Mouse (Mus musculus): ENCODE measurements around the gene Tmem11. TPM values are rescaled to one million over a fixed set of nuclear protein-coding genes. Genes with fewer than 3 reads are reported as not detected.

Gene Tmem11
- total RNA-seq, 1 experiment: 50.0 TPM

DNA sequence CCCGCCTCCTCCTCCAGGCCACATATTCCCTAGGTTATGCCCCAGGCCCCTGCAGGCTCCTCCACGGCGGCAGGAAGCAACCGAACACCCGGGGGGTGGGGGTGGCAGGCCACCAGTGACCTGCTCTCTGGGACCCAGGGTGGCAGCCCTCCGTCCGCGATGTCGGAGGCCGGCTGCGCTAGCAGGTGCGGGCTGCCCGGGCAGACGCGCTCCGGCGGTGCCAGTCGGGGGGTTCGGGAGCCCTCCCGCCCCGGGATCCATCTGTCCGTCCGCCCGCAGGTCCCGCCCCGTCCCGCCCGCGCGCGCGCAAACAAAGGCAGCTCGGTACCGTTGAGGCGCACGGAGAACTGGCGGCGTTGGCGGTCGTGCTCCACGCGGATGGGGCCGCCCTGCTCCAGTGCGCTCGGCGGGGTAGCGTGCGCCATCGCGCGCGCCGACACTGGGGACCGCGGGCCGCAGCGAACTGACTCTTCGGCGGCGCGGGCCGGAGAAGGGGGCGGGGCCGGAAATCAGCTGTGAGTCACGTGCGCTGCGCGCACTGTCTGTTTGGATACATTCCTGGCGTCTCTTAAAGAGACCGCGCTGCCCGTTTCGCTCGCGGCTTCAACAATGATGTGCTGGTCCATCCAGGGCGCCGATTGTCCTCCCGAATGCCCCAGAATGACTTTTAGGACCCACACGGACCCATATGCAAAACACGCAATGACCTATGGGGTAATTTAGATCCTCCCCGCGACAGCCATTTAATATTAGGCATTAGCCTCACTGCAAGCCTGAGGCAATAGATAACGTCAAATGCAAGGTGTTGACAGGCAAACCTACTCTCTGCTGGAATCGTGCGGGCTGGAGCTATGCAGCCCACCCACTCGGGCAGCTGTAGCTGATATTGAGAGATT, 34.5 kb upstream of the Tmem11 start:
- Histone ChIP-seq H3K36me3 (ENCODE audit: control insufficient read depth, insufficient read depth, low read length, poor library complexity, severe bottlenecking) (0 out of 2 replicates have a peak, but pooled peaks cover 2% of the 10 kb centered on the region), H3K4me1 (ENCODE audit: control insufficient read depth in 2 of 2, insufficient read depth in 2 of 2, low read length in 2 of 2, poor library complexity in 1 of 2) (peaks cover 11 to 35% of the 10 kb centered on the region in 2 experiments), H3K9ac (ENCODE audit: insufficient read depth, low read depth, low read length, poor library complexity, severe bottlenecking) (peak overlapping the region; percentile 87), H3K4me3 (ENCODE audit: insufficient read depth in 1 of 2, low read depth in 1 of 2, low read length in 2 of 2, poor library complexity in 1 of 2, severe bottlenecking in 1 of 2) (peak overlapping the region; percentile 87 to 90), H3K27ac (ENCODE audit: insufficient read depth, low read depth, low read length, poor library complexity, severe bottlenecking) (0 out of 2 replicates have a peak overlapping the region, but pooled peaks have one; percentile 9), H3K9me3 (ENCODE audit: control insufficient read depth, insufficient read depth, low read depth, low read length) (no peaks in the 10 kb centered on the region)
- DNase-seq (ENCODE audit: low read depth, low spot score): peak; percentile 74
- in situ Hi-C loops (cut with MboI; ENCODE audit: low sequenced_read_pairs in 2 of 2, unreplicated experiment in 2 of 2): no loop called here
- no peak for TF ChIP-seq CHD2 (IDR thresholded peaks at IDR 0.05; ENCODE audit: low read depth, low read length)
- peak; percentile 68; the same call in 1 of the 2 replicates for TF ChIP-seq HCFC1 (IDR thresholded peaks at IDR 0.05; ENCODE audit: borderline replicate concordance, insufficient read depth, low read length)

- in situ Hi-C loops (cut with MboI; ENCODE audit: low sequenced_read_pairs in 2 of 2, unreplicated experiment in 2 of 2): no loop called here
- H3K36me3 ChIP-seq (ENCODE audit: control insufficient read depth, insufficient read depth, low read length, poor library complexity, severe bottlenecking): 0 out of 2 replicates have a peak, but pooled peaks cover 2% of the 10 kb centered on the region
- peak overlapping the region; percentile 87 for H3K9ac ChIP-seq (ENCODE audit: insufficient read depth, low read depth, low read length, poor library complexity, severe bottlenecking)
- TF ChIP-seq HCFC1 (IDR thresholded peaks at IDR 0.05; ENCODE audit: borderline replicate concordance, insufficient read depth, low read length) (no peak), ZNF384 (IDR thresholded peaks at IDR 0.05; ENCODE audit: low read depth, low read length) (no peak), CHD2 (IDR thresholded peaks at IDR 0.05; ENCODE audit: low read depth, low read length) (no peak), MAFK (IDR thresholded peaks at IDR 0.05; ENCODE audit: insufficient read depth, low read depth, low read length) (no peak), ZC3H11A (IDR thresholded peaks at IDR 0.05; ENCODE audit: borderline replicate concordance, low read depth, low read length) (no peak)
- DNase-seq (ENCODE audit: low read depth, low spot score): no peak
- no peaks in the 10 kb centered on the region for H3K9me3 ChIP-seq (ENCODE audit: control insufficient read depth, insufficient read depth, low read depth, low read length)
- peaks cover 8 to 30% of the 10 kb centered on the region in 2 experiments for H3K4me1 ChIP-seq (ENCODE audit: control insufficient read depth in 2 of 2, insufficient read depth in 2 of 2, low read length in 2 of 2, poor library complexity in 1 of 2)
- no peak overlapping the region for H3K27ac ChIP-seq (ENCODE audit: insufficient read depth, low read depth, low read length, poor library complexity, severe bottlenecking)
- peak overlapping the region; percentile 87 to 90 for H3K4me3 ChIP-seq (ENCODE audit: insufficient read depth in 1 of 2, low read depth in 1 of 2, low read length in 2 of 2, poor library complexity in 1 of 2, severe bottlenecking in 1 of 2)
Observed at GRCm38 (mm10) chr11:60912525-60912973, 33.5 kb upstream of the Tmem11 start.

DNA sequence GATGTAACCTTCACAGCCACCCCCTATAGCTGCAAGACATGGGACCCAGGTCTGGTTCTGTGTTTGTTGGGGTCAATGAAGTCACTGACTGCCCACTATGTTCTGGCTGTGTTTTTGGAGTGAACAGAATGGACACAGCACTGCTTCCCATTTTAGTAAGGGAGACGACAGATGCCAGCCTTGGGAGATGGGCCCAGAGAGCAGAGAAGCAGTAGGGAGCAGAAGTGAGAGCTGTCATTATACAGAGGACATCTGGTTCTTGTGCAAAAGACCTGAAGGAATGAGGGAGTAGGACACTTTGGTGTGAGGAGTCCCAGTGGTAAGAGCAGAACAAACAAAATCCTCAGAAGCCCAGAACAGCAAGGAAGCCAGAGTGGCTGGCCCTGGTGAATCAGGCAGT, 30.6 kb upstream of the Tmem11 start:
- Histone ChIP-seq H3K36me3 (ENCODE audit: control insufficient read depth, insufficient read depth, low read length, poor library complexity, severe bottlenecking) (peaks cover 22% of the 10 kb centered on the region), H3K9ac (ENCODE audit: insufficient read depth, low read depth, low read length, poor library complexity, severe bottlenecking) (no peak overlapping the region), H3K9me3 (ENCODE audit: control insufficient read depth, insufficient read depth, low read depth, low read length) (no peaks in the 10 kb centered on the region), H3K4me1 (ENCODE audit: control insufficient read depth in 2 of 2, insufficient read depth in 2 of 2, low read length in 2 of 2, poor library complexity in 1 of 2) (peaks cover 1 to 12% of the 10 kb centered on the region in 2 experiments; a peak in 3 of 4 replicates), H3K4me3 (ENCODE audit: insufficient read depth in 1 of 2, low read depth in 1 of 2, low read length in 2 of 2, poor library complexity in 1 of 2, severe bottlenecking in 1 of 2) (no peak overlapping the region), H3K27ac (ENCODE audit: insufficient read depth, low read depth, low read length, poor library complexity, severe bottlenecking) (no peak overlapping the region)
- no peak for DNase-seq (ENCODE audit: low read depth, low spot score)
- in situ Hi-C loops (cut with MboI; ENCODE audit: low sequenced_read_pairs in 2 of 2, unreplicated experiment in 2 of 2): no loop called here
- TF ChIP-seq ZC3H11A (IDR thresholded peaks at IDR 0.05; ENCODE audit: borderline replicate concordance, low read depth, low read length) (no peak), HCFC1 (IDR thresholded peaks at IDR 0.05; ENCODE audit: borderline replicate concordance, insufficient read depth, low read length) (no peak), ZNF384 (IDR thresholded peaks at IDR 0.05; ENCODE audit: low read depth, low read length) (no peak), MAFK (IDR thresholded peaks at IDR 0.05; ENCODE audit: insufficient read depth, low read depth, low read length) (no peak), CHD2 (IDR thresholded peaks at IDR 0.05; ENCODE audit: low read depth, low read length) (no peak)

- no peak for DNase-seq (ENCODE audit: low read depth, low spot score)
- Histone ChIP-seq H3K9ac (ENCODE audit: insufficient read depth, low read depth, low read length, poor library complexity, severe bottlenecking) (no peak overlapping the region), H3K4me1 (ENCODE audit: control insufficient read depth in 2 of 2, insufficient read depth in 2 of 2, low read length in 2 of 2, poor library complexity in 1 of 2) (peaks cover 0 to 12% of the 10 kb centered on the region in 2 experiments; a peak in 2 of 4 replicates), H3K36me3 (ENCODE audit: control insufficient read depth, insufficient read depth, low read length, poor library complexity, severe bottlenecking) (peaks cover 28% of the 10 kb centered on the region), H3K27ac (ENCODE audit: insufficient read depth, low read depth, low read length, poor library complexity, severe bottlenecking) (no peak overlapping the region), H3K4me3 (ENCODE audit: insufficient read depth in 1 of 2, low read depth in 1 of 2, low read length in 2 of 2, poor library complexity in 1 of 2, severe bottlenecking in 1 of 2) (no peak overlapping the region), H3K9me3 (ENCODE audit: control insufficient read depth, insufficient read depth, low read depth, low read length) (no peaks in the 10 kb centered on the region)
- TF ChIP-seq ZC3H11A (IDR thresholded peaks at IDR 0.05; ENCODE audit: borderline replicate concordance, low read depth, low read length) (no peak), CHD2 (IDR thresholded peaks at IDR 0.05; ENCODE audit: low read depth, low read length) (no peak), MAFK (IDR thresholded peaks at IDR 0.05; ENCODE audit: insufficient read depth, low read depth, low read length) (no peak), HCFC1 (IDR thresholded peaks at IDR 0.05; ENCODE audit: borderline replicate concordance, insufficient read depth, low read length) (no peak), ZNF384 (IDR thresholded peaks at IDR 0.05; ENCODE audit: low read depth, low read length) (no peak)
- in situ Hi-C loops (cut with MboI; ENCODE audit: low sequenced_read_pairs in 2 of 2, unreplicated experiment in 2 of 2): no loop called here
Observed at GRCm38 (mm10) chr11:60908073-60908472, 29.0 kb upstream of the Tmem11 start.
